Mouse (Mus musculus) kidney, embryonic 16.5 days (tissue): ENCODE data around the gene Epha3. TPM values are rescaled to one million over a fixed set of nuclear protein-coding genes. Genes with fewer than 3 reads are reported as not detected.

Experiments
- ATAC-seq: fragments of 200-750 bp; cut with Nextera tagmentation; 2 replicates; pipeline ENCODE4 v1.8.0; 2017; ENCODE audit warnings: moderate TSS enrichment; ENCODE audit not compliant: low FRiP score, low TSS enrichment
- H3K27ac ChIP-seq: fragments of 300-500 bp; sonication (generic); 2 replicates; pipeline ENCODE4 v1.5.1; 2014; ENCODE audit warnings: low read length
- H3K27me3 ChIP-seq: fragments of 300-500 bp; sonication (generic); 2 replicates; pipeline ENCODE4 v1.6.1; 2014; ENCODE audit warnings: low read length, control low read depth, mixed read lengths; ENCODE audit not compliant: insufficient read depth
- H3K36me3 ChIP-seq: fragments of 300-500 bp; sonication (generic); 2 replicates; pipeline ENCODE4 v1.6.1; 2014; ENCODE audit warnings: low read length, control low read depth, mixed read lengths; ENCODE audit not compliant: insufficient read depth
- H3K4me1 ChIP-seq: fragments of 300-500 bp; sonication (generic); 2 replicates; pipeline ENCODE4 v1.6.1; 2014; ENCODE audit warnings: low read length, control low read depth, mixed read lengths; ENCODE audit not compliant: insufficient read depth
- H3K4me2 ChIP-seq: fragments of 300-500 bp; sonication (generic); replicated peaks from 2 replicates; pipeline ENCODE4 v1.6.1; 2014; ENCODE audit warnings: low read depth, low read length
- H3K4me3 ChIP-seq: fragments of 300-500 bp; sonication (generic); 2 replicates; pipeline ENCODE4 v1.5.1; 2014; ENCODE audit warnings: mild to moderate bottlenecking, low read length
- H3K9ac ChIP-seq: fragments of 300-500 bp; sonication (generic); replicated peaks from 2 replicates; pipeline ENCODE4 v1.6.1; 2014; ENCODE audit warnings: low read length
- H3K9me3 ChIP-seq: fragments of 300-500 bp; sonication (generic); 2 replicates; pipeline ENCODE4 v1.6.1; 2016; ENCODE audit warnings: low read length, control low read depth
- WGBS: fragments of 180-500 bp; shearing (Covaris S2); extraction: QIAGEN DNeasy Blood & Tissue Kit; methylation state at CpG from one replicate; pipeline ENCODE4 v1.1.7; 2014; 5-methylcytosine and 5-hydroxymethylcytosine counted together
- polyA plus RNA-seq: library from polyadenylated mRNA; unstranded; fragments of >200 nt; fragmentation: Nextera tagmentation; extraction: Ambion mirVana; gene quantifications from 2 replicates; pipeline ENCODE4 v1.2.1, GENCODE M21; 2015

Epha3 gene
- polyA plus RNA-seq, 1 experiment from 2014 or later = 15.8 TPM

DNA sequence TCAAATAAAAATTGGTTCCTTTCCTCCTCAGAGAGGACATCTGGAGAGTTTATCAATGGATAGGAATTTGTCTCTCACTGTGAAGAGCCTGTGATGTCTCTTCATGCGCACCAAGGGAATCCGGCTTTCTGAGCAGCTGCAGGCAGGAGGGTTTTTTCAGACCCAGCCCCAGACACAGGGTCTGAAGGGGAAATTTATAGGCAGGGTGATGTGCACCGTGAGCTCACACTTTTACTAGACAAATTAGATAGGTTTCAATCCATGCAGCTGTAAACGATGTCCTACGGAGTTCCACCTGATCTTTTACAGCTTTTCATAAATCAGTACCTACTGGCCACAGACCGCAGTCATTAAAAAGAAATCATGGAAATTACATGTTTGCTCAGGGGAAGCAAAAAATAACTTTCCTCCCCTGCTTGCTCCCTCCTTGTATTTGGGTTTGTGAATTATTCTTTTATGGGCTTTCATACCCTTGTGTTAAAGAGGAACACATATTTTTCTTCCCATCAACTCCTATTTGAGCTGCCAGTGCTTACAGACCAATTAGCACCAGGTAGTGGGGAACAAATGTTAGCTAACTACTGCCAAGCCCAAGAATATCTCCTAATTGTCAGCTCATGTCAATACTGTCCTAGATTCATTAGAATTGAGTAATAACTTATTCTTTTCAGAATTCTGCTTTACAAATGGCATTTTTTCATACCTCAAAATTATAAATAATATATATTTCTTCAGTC is 307.4 kb downstream of the Epha3 start:
- no peaks in the 10 kb centered on the region for H3K36me3 ChIP-seq
- WGBS = 20% methylated on average over 6 of the region's 6 CpGs
- H3K4me3 ChIP-seq = no peak overlapping the region
- no peaks in the 10 kb centered on the region for H3K27me3 ChIP-seq
- H3K4me2 ChIP-seq = no peak overlapping the region
- no peaks in the 10 kb centered on the region for H3K9me3 ChIP-seq
- no peak for ATAC-seq
- H3K9ac ChIP-seq = no peak overlapping the region
- no peak overlapping the region for H3K27ac ChIP-seq
- no peaks in the 10 kb centered on the region for H3K4me1 ChIP-seq

DNA sequence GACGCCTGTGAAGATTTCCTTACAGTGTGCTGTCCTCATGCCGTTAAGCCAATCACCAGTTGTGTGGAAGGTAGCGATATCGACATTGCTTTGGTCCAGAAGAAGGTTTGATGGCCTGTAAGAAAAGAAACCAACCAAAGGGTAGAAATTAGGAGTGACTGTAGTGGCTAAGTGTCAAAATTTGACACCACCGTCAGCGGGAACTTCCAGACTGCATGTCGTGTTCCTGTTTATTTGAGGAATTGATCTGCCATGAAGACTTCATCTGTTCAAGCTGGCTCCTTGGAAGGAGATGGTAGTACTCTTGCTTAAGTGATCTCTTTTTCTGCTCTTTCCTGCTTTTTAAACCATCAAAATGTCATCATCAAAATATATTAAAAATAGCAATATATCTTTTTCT is 311.4 kb downstream of the Epha3 start:
- Histone ChIP-seq H3K9me3 (no peaks in the 10 kb centered on the region), H3K4me3 (no peak overlapping the region), H3K36me3 (no peaks in the 10 kb centered on the region), H3K27me3 (no peaks in the 10 kb centered on the region), H3K4me1 (no peaks in the 10 kb centered on the region), H3K9ac (no peak overlapping the region), H3K4me2 (no peak overlapping the region), H3K27ac (no peak overlapping the region)
- 76% methylated on average over 7 of the region's 7 CpGs for WGBS
- ATAC-seq = no peak

DNA sequence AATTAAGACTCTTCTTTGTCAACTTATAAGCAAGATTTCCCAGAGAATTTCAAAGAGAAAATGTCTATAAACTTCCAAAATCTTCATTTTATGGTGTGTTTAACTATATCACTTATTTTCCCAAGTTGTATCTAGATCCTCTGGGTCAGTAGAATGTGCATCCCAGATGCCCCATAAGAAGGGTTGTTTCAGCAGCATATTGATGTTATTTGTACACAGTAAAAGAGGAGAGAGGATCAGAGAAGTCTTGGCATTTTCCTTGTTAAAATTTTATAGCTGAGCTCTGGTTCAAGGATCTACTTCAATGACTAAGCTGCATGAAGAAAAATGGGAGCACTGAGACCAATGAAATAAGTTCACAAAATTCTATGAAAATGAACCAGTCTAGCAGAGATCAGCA is 324.5 kb downstream of the Epha3 start:
- Histone ChIP-seq H3K4me2 (no peak overlapping the region), H3K27ac (no peak overlapping the region), H3K4me1 (no peaks in the 10 kb centered on the region), H3K4me3 (no peak overlapping the region), H3K9me3 (no peaks in the 10 kb centered on the region), H3K9ac (no peak overlapping the region), H3K27me3 (no peaks in the 10 kb centered on the region), H3K36me3 (no peaks in the 10 kb centered on the region)
- no peak for ATAC-seq

DNA sequence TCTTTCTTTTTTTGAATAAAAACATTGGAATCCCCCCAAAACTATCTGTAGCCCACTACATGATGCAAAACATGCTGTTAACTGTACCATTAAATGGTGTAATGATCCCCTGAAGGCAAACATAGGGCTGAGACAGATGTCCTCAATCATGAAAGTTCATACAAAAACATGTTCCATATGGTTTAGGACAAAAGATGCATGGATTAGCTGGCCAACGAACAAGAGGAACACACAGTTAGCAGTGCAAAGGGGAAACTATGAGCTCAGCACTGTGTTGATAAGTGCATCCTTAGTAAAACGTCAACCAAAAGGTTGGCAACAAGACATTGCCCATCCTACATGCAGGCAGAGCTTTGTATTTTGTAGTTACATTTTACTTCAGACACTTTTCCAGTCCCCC is 335.2 kb downstream of the Epha3 start:
- WGBS = 48% methylated on average over 2 of the region's 2 CpGs
- H3K9ac ChIP-seq = no peak overlapping the region
- no peak overlapping the region for H3K4me3 ChIP-seq
- no peak overlapping the region for H3K27ac ChIP-seq
- no peaks in the 10 kb centered on the region for H3K9me3 ChIP-seq
- no peak for ATAC-seq
- H3K4me1 ChIP-seq = no peaks in the 10 kb centered on the region
- no peaks in the 10 kb centered on the region for H3K27me3 ChIP-seq
- no peaks in the 10 kb centered on the region for H3K36me3 ChIP-seq
- H3K4me2 ChIP-seq = no peak overlapping the region

DNA sequence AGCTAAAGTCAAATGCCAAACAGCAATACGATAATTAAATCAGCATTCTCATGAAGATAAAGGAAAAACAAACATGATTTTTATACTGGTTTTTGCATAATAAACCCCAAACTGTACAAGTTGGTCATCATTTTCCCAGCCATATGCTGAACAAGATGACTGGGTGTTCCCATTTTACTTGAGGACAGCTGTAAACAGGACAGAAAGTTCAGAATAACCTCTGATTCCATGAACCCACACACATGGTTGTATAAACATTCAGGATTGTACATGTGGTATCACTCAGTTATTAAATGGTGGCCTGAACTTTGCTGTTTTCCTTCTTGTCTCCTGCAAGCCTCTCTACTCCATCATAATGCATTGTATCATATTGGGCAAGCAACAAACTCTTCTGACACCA is 346.3 kb downstream of the Epha3 start:
- no peaks in the 10 kb centered on the region for H3K4me1 ChIP-seq
- H3K36me3 ChIP-seq = no peaks in the 10 kb centered on the region
- no peak overlapping the region for H3K4me3 ChIP-seq
- no peak overlapping the region for H3K27ac ChIP-seq
- H3K27me3 ChIP-seq = no peaks in the 10 kb centered on the region
- H3K4me2 ChIP-seq = no peak overlapping the region
- H3K9ac ChIP-seq = no peak overlapping the region
- ATAC-seq = peak; percentile 71
- no peaks in the 10 kb centered on the region for H3K9me3 ChIP-seq
- WGBS = 80% methylated on average over 1 of the region's 1 CpGs

DNA sequence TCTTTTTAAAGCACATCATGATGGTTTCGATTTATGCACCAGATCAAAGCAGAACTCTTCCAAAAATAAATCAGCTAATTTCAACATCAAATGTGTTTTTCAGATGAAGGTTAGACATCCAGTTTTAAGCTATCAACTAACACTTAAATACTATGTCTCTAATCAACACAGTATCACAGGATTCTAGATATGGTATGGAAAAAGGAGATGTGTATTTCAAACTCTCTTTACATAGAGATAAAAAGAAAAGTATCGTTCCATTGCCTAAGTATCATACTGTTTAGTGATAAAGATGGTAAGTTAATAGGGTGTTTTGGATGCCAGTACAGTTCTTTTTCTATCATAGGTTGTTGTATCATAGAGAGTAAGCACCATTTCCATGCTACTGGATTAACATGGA is 353.9 kb downstream of the Epha3 start:
- Histone ChIP-seq H3K27ac (no peak overlapping the region), H3K9ac (no peak overlapping the region), H3K4me2 (no peak overlapping the region), H3K9me3 (no peaks in the 10 kb centered on the region), H3K4me1 (no peaks in the 10 kb centered on the region), H3K4me3 (no peak overlapping the region), H3K36me3 (no peaks in the 10 kb centered on the region), H3K27me3 (no peaks in the 10 kb centered on the region)
- no peak for ATAC-seq
- 92% methylated on average over 2 of the region's 2 CpGs for WGBS

DNA sequence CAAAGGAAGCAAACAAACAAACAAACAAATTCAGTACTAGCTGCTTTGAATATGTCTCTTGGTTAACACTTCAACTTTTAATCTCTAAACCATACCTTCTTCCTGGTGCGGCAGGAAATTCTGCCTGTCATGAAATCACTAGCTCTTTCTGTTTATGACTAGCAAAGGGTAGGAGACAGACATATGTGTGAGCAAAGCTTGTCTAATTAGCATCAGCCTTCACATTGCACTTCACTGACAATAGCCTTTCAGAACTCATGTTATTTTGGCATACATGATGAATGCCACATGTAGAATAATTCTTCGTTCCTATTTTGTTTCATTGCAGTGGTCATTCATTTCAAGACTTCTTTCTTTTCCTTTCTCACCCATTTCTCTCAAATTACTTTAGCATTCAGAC is 357.5 kb downstream of the Epha3 start:
- Histone ChIP-seq H3K9me3 (no peaks in the 10 kb centered on the region), H3K4me1 (no peaks in the 10 kb centered on the region), H3K9ac (no peak overlapping the region), H3K27ac (no peak overlapping the region), H3K4me3 (no peak overlapping the region), H3K27me3 (no peaks in the 10 kb centered on the region), H3K4me2 (no peak overlapping the region), H3K36me3 (no peaks in the 10 kb centered on the region)
- no peak for ATAC-seq
- 93% methylated on average over 2 of the region's 2 CpGs for WGBS

DNA sequence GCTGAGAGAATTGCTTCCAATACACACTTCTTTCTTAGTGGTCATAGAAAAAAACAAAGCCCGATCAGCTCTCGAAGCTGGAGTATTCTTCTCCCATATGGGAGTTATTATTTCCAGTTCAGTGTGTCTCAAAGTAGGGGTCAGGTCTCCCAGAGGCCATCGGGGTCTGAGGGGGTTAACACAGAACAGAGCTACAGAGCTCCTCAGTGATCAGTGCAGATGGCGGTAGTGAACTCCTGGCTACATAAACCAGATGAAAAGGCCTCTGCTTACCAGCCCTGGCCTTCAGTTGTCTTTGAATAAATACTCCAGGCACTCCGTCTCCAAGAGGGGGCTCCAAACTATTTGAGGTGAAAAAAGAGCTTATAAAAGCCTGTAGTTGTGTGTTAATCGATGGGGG is 362.5 kb downstream of the Epha3 start:
- Histone ChIP-seq H3K4me2 (no peak overlapping the region), H3K27me3 (no peaks in the 10 kb centered on the region), H3K9ac (no peak overlapping the region), H3K4me1 (no peaks in the 10 kb centered on the region), H3K9me3 (no peaks in the 10 kb centered on the region), H3K36me3 (no peaks in the 10 kb centered on the region), H3K27ac (no peak overlapping the region), H3K4me3 (no peak overlapping the region)
- WGBS = 87% methylated on average over 6 of the region's 6 CpGs
- ATAC-seq = no peak

DNA sequence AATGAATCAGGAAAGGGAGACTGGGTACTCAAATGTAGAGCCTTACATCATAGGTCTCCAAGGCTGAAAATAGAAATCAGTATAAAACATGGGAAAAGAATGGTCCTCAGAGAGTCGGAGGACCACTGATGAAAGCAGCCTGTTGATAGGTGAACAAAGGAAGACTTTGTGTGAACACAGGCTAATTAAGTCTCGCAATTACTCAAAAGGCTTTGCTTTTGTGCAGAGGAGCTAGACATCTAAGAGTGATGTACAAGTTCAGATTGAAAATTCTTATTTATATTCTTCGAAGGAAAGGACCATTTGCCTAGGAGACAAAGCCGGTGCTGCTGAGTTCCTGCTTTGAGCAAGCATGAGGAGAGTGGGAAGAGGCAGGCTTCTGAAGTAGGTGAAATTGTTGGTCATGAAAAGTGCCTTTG is 363.0 kb downstream of the Epha3 start:
- Histone ChIP-seq H3K9me3 (no peaks in the 10 kb centered on the region), H3K4me2 (no peak overlapping the region), H3K4me1 (no peaks in the 10 kb centered on the region), H3K27ac (no peak overlapping the region), H3K4me3 (no peak overlapping the region), H3K36me3 (no peaks in the 10 kb centered on the region), H3K27me3 (no peaks in the 10 kb centered on the region), H3K9ac (no peak overlapping the region)
- WGBS = 89% methylated on average over 4 of the region's 4 CpGs
- ATAC-seq = no peak
